In genomic region chr2:128468323-128468722, GRCm38 (mm10) we compare ENCODE assay signal across 20 mouse cellular contexts.
DNase-seq lines count a peak whose midpoint lies in the region; ATAC-seq lines count a peak whose summit lies in the region.
"Had no signal": no experiment of that assay in that cellular context is flagged by ENCODE, and none has a peak within 500 bp of the region (broad histone marks: within the 10 kb centered on the region; RNA-seq: fewer than 3 reads in every experiment).

No protein-coding gene starts in this region.

- peak; percentile 91 for DNase-seq in heart, adult 11 months
- no peak for DNase-seq in heart, postnatal 14 days
- no peak for DNase-seq in hindbrain, embryonic 10.5 days (ENCODE audit: low spot score)
- no peak for DNase-seq in hindbrain, embryonic 14.5 days (ENCODE audit: low spot score)
- DNase-seq: adrenal gland, adult 2 months; adrenal gland, postnatal 10 days; adrenal gland, postnatal 25 days; cerebellum, adult 11 months; cerebellum, adult 18-20 months; cerebellum, adult 8-10 months; cerebellum, adult 9-11 months; cerebellum, postnatal 14 days; cerebellum, postnatal 36 days had no signal

- H3K27me3 ChIP-seq in hindbrain, embryonic 10.5 days (ENCODE audit: insufficient read depth, poor library complexity, severe bottlenecking): no peaks in the 10 kb centered on the region
- H3K27me3 ChIP-seq in hindbrain, embryonic 14.5 days (ENCODE audit: control insufficient read depth, insufficient read depth, low read length): no peaks in the 10 kb centered on the region
- H3K27me3 ChIP-seq: embryonic facial prominence, embryonic 13.5 days; embryonic facial prominence, embryonic 15.5 days; forebrain, embryonic 12.5 days had no signal

- no peaks in the 10 kb centered on the region for H3K9me3 ChIP-seq in hindbrain, embryonic 10.5 days
- no peaks in the 10 kb centered on the region for H3K9me3 ChIP-seq in hindbrain, embryonic 14.5 days (ENCODE audit: control insufficient read depth, low read length)
- H3K9me3 ChIP-seq: embryonic facial prominence, embryonic 13.5 days; embryonic facial prominence, embryonic 15.5 days; forebrain, embryonic 10.5 days; forebrain, embryonic 12.5 days had no signal

- H3K36me3 ChIP-seq in hindbrain, embryonic 10.5 days: no peaks in the 10 kb centered on the region
- H3K36me3 ChIP-seq in hindbrain, embryonic 14.5 days (replicated peaks; ENCODE audit: control insufficient read depth, insufficient read depth): no peaks in the 10 kb centered on the region
- H3K36me3 ChIP-seq: embryonic facial prominence, embryonic 13.5 days; embryonic facial prominence, embryonic 15.5 days; forebrain, embryonic 10.5 days; forebrain, embryonic 12.5 days had no signal

- H3K4me3 ChIP-seq in hindbrain, embryonic 10.5 days: no peak overlapping the region
- H3K4me3 ChIP-seq in hindbrain, embryonic 14.5 days (replicated peaks; ENCODE audit: low read length): no peak overlapping the region
- H3K4me3 ChIP-seq: embryonic facial prominence, embryonic 13.5 days; embryonic facial prominence, embryonic 15.5 days; erythroblast, embryonic 14.5 days; forebrain, embryonic 10.5 days; forebrain, embryonic 12.5 days had no signal

- H3K4me1 ChIP-seq in hindbrain, embryonic 10.5 days (replicated peaks): peaks cover 32% of the 10 kb centered on the region
- H3K4me1 ChIP-seq in hindbrain, embryonic 14.5 days (replicated peaks; ENCODE audit: control insufficient read depth, insufficient read depth, low read length): no peaks in the 10 kb centered on the region
- H3K4me1 ChIP-seq: embryonic facial prominence, embryonic 15.5 days had no signal

- no peak for ATAC-seq in hindbrain, embryonic 14.5 days (ENCODE audit: low FRiP score)
- ATAC-seq: forebrain, embryonic 14.5 days; forebrain, embryonic 16.5 days had no signal

- intact Hi-C loops in heart, postnatal 14 days (cut with DNase I): no loop called here

- H3K4me2 ChIP-seq in hindbrain, embryonic 14.5 days (replicated peaks): no peak overlapping the region
- H3K4me2 ChIP-seq: embryonic facial prominence, embryonic 13.5 days; embryonic facial prominence, embryonic 15.5 days; forebrain, embryonic 12.5 days had no signal

- H3K27ac ChIP-seq in hindbrain, embryonic 10.5 days: 0 out of 2 replicates have a peak overlapping the region, but pooled peaks have one; percentile 18
- no peak overlapping the region for H3K27ac ChIP-seq in hindbrain, embryonic 14.5 days
- H3K27ac ChIP-seq: embryonic facial prominence, embryonic 13.5 days; embryonic facial prominence, embryonic 15.5 days; forebrain, embryonic 10.5 days; forebrain, embryonic 12.5 days had no signal

- WGBS in hindbrain, embryonic 10.5 days: 59% methylated on average over 2 of the region's 2 CpGs
- 74% methylated on average over 2 of the region's 2 CpGs for WGBS in hindbrain, embryonic 14.5 days

- H3K9ac ChIP-seq in hindbrain, embryonic 14.5 days: no peak overlapping the region
- H3K9ac ChIP-seq: embryonic facial prominence, embryonic 13.5 days; embryonic facial prominence, embryonic 15.5 days; forebrain, embryonic 12.5 days had no signal
